Mouse (Mus musculus): ENCODE data around the gene Zfp316. TPM values are rescaled to one million over a fixed set of nuclear protein-coding genes. Genes with fewer than 3 reads are reported as not detected.

Gene Zfp316
- polyA plus RNA-seq, 1 experiment from 2014 or later = 3.6 TPM

- Histone ChIP-seq H3K4me3 (no peak overlapping the region), H3K9ac (0 out of 2 replicates have a peak overlapping the region, but pooled peaks have one; percentile 10), H3K9me3 (no peaks in the 10 kb centered on the region), H3K4me2 (no peak overlapping the region), H3K27me3 (peaks cover 26% of the 10 kb centered on the region), H3K27ac (no peak overlapping the region), H3K4me1 (peaks cover 7% of the 10 kb centered on the region), H3K36me3 (no peaks in the 10 kb centered on the region)
- 51% methylated on average over 5 of the region's 5 CpGs for WGBS
- ATAC-seq (ENCODE audit: insufficient number of reproducible peaks, low FRiP score, low TSS enrichment, low read depth) = no peak
Observed at GRCm38 (mm10) chr5:143275761-143276160, 5.9 kb upstream of the Zfp316 start.

- peaks cover 26% of the 10 kb centered on the region for H3K4me1 ChIP-seq
- H3K36me3 ChIP-seq = no peaks in the 10 kb centered on the region
Observed at GRCm38 (mm10) chr5:143272540-143273330, 2.9 kb upstream of the Zfp316 start.

DNA sequence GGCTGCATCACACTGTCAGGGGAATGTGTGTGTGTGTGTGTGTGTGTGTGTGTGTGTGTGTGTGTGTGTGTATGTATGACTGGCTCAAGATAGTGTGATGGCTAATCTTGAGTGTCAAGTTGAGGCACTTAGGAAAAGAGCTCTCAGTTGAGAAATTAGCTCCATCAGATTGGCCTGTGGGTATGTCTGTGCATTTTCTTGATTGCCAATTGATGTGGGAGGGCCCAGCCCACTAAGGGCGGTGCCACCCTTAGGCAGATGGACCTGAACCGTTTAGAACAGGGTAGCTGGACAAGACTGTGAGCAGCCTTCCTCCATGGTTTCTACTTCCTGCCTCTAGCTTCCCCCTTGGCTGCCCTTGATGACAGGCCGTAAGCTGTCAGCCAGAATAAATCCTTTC, 2.3 kb upstream of the Zfp316 start:
- WGBS = 61% methylated on average over 3 of the region's 3 CpGs
- no peak for ATAC-seq (ENCODE audit: insufficient number of reproducible peaks, low FRiP score, low TSS enrichment, low read depth)

More at GRCm38 (mm10) chr5:143272540-143273330, 2.9 kb upstream of the Zfp316 start:
- no peak for ATAC-seq (ENCODE audit: insufficient number of reproducible peaks, low FRiP score, low TSS enrichment, low read depth)
- 83% methylated on average over 16 of the region's 16 CpGs for WGBS
- no peak overlapping the region for H3K27ac ChIP-seq
- no peaks in the 10 kb centered on the region for H3K9me3 ChIP-seq
- H3K4me2 ChIP-seq = no peak overlapping the region
- 0 out of 2 replicates have a peak, but pooled peaks cover 12% of the 10 kb centered on the region for H3K27me3 ChIP-seq
- no peak overlapping the region for H3K4me3 ChIP-seq
- no peak overlapping the region for H3K9ac ChIP-seq

GRCm38 (mm10) chr5:143271642-143272041, 1.8 kb upstream of the Zfp316 start:
- ATAC-seq (ENCODE audit: insufficient number of reproducible peaks, low FRiP score, low TSS enrichment, low read depth) = no peak
- Histone ChIP-seq H3K36me3 (no peaks in the 10 kb centered on the region), H3K4me1 (peaks cover 26% of the 10 kb centered on the region), H3K27me3 (0 out of 2 replicates have a peak, but pooled peaks cover 8% of the 10 kb centered on the region), H3K9ac (no peak overlapping the region), H3K27ac (no peak overlapping the region), H3K4me3 (no peak overlapping the region), H3K4me2 (no peak overlapping the region), H3K9me3 (no peaks in the 10 kb centered on the region)
- 82% methylated on average over 6 of the region's 6 CpGs for WGBS

More for the DNA sequence above, 2.3 kb upstream of the Zfp316 start:
- H3K4me3 ChIP-seq = no peak overlapping the region
- no peaks in the 10 kb centered on the region for H3K9me3 ChIP-seq
- H3K4me1 ChIP-seq = peaks cover 26% of the 10 kb centered on the region
- no peak overlapping the region for H3K4me2 ChIP-seq
- H3K9ac ChIP-seq = no peak overlapping the region
- H3K27me3 ChIP-seq = 0 out of 2 replicates have a peak, but pooled peaks cover 8% of the 10 kb centered on the region
- no peaks in the 10 kb centered on the region for H3K36me3 ChIP-seq
- no peak overlapping the region for H3K27ac ChIP-seq

GRCm38 (mm10) chr5:143270151-143270519, 313 bp upstream of the Zfp316 start:
- 4% methylated on average over 12 of the region's 12 CpGs for WGBS
- ATAC-seq (ENCODE audit: insufficient number of reproducible peaks, low FRiP score, low TSS enrichment, low read depth) = no peak
- no peaks in the 10 kb centered on the region for H3K9me3 ChIP-seq
- no peaks in the 10 kb centered on the region for H3K36me3 ChIP-seq
- peak overlapping the region; percentile 89 for H3K4me2 ChIP-seq
- peaks cover 26% of the 10 kb centered on the region for H3K4me1 ChIP-seq
- peak overlapping the region; percentile 77 for H3K9ac ChIP-seq
- no peak overlapping the region; the same call in 1 of the 2 replicates for H3K27ac ChIP-seq
- peak overlapping the region; percentile 62 for H3K4me3 ChIP-seq
- no peaks in the 10 kb centered on the region for H3K27me3 ChIP-seq

- peaks cover 8% of the 10 kb centered on the region for H3K36me3 ChIP-seq
- 29% methylated on average over 8 of the region's 8 CpGs for WGBS
- peak overlapping the region; percentile 89 for H3K4me2 ChIP-seq
- no peaks in the 10 kb centered on the region for H3K27me3 ChIP-seq
- H3K4me1 ChIP-seq = peaks cover 26% of the 10 kb centered on the region
- H3K9me3 ChIP-seq = no peaks in the 10 kb centered on the region
- peak overlapping the region; percentile 62 for H3K4me3 ChIP-seq
- ATAC-seq (ENCODE audit: insufficient number of reproducible peaks, low FRiP score, low TSS enrichment, low read depth) = no peak
- peak overlapping the region; percentile 38; the same call in 1 of the 2 replicates for H3K27ac ChIP-seq
- H3K9ac ChIP-seq = peak overlapping the region; percentile 77
Observed at GRCm38 (mm10) chr5:143268985-143269362, 848 bp downstream of the Zfp316 start.

- Histone ChIP-seq H3K9ac (no peak overlapping the region), H3K9me3 (no peaks in the 10 kb centered on the region), H3K4me2 (no peak overlapping the region), H3K4me3 (no peak overlapping the region), H3K4me1 (peaks cover 26% of the 10 kb centered on the region), H3K27me3 (no peaks in the 10 kb centered on the region), H3K36me3 (peaks cover 30% of the 10 kb centered on the region), H3K27ac (no peak overlapping the region)
- WGBS = 87% methylated on average over 6 of the region's 6 CpGs
- no peak for ATAC-seq (ENCODE audit: insufficient number of reproducible peaks, low FRiP score, low TSS enrichment, low read depth)
Observed at GRCm38 (mm10) chr5:143266794-143267193, 3.0 kb downstream of the Zfp316 start.

DNA sequence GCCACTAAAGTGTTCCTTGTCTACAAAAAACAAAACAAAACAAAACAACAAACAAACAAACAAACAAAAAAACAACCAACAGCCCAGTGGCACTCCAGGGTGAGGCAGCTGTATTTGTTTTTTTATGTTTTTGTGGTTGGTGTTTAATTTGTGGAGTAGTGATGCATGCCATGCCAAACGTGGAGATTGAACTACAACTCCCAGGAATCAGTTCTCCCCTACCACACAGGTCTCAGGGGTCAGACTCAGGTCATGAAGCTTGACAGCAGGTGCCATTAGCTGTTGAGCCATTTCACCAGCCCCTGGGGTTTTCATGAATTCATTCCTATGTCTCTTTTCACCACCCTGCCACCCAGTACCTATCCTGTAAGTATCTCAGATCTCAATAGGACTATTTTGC, 4.4 kb downstream of the Zfp316 start:
- no peak for ATAC-seq (ENCODE audit: insufficient number of reproducible peaks, low FRiP score, low TSS enrichment, low read depth)
- Histone ChIP-seq H3K4me1 (peaks cover 16% of the 10 kb centered on the region), H3K27me3 (no peaks in the 10 kb centered on the region), H3K4me3 (no peak overlapping the region), H3K9ac (no peak overlapping the region), H3K9me3 (no peaks in the 10 kb centered on the region), H3K27ac (no peak overlapping the region), H3K4me2 (no peak overlapping the region), H3K36me3 (peaks cover 42% of the 10 kb centered on the region)
- 61% methylated on average over 1 of the region's 1 CpGs for WGBS

DNA sequence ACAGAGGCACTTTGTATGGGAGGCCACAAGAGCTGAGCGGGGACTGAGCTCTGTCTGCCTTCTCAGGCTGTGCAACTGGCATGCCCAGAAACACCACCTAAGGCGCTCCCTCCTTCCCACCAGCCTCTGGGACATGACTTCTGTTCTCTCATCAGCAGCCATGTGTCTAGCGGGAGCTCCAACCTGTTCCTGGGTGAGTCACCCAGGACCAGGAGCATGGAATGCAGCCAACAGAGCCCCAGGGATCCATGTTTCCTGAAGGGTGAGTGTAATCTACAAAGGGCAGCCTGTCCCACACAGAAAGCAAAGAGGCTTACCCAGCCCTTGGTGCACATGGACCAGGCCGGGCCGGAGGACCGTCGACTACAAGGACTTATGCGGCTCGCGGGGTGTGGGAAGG, 5.1 kb downstream of the Zfp316 start:
- WGBS = 92% methylated on average over 10 of the region's 10 CpGs
- H3K4me3 ChIP-seq = no peak overlapping the region
- H3K9ac ChIP-seq = no peak overlapping the region
- no peak for ATAC-seq (ENCODE audit: insufficient number of reproducible peaks, low FRiP score, low TSS enrichment, low read depth)
- peaks cover 49% of the 10 kb centered on the region for H3K36me3 ChIP-seq
- H3K27me3 ChIP-seq = no peaks in the 10 kb centered on the region
- no peak overlapping the region for H3K4me2 ChIP-seq
- no peaks in the 10 kb centered on the region for H3K9me3 ChIP-seq
- peaks cover 12% of the 10 kb centered on the region for H3K4me1 ChIP-seq
- H3K27ac ChIP-seq = no peak overlapping the region

DNA sequence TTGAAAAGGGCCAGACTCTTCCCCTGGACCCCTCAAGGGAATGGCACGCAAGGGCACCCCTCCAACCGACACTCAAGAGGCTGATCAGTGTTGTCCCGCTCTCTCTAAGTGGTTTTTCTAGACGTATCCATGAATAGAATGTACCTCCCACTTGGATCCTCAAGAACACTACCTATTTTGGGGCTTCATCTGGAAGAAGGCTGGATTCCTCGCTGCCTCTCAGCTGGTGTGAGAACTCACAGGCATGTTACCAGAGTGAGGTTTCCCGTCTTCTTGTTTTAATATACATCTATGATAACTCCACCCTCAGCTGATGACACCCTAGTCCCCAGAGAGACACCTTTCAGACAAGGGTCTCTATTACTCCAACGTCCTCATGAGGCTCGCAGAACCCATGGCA, 8.2 kb downstream of the Zfp316 start:
- ATAC-seq (ENCODE audit: insufficient number of reproducible peaks, low FRiP score, low TSS enrichment, low read depth) = no peak
- H3K27ac ChIP-seq = no peak overlapping the region
- no peak overlapping the region for H3K4me2 ChIP-seq
- WGBS = 90% methylated on average over 8 of the region's 8 CpGs
- H3K4me3 ChIP-seq = no peak overlapping the region
- H3K36me3 ChIP-seq = peaks cover 57% of the 10 kb centered on the region
- no peaks in the 10 kb centered on the region for H3K9me3 ChIP-seq
- H3K27me3 ChIP-seq = peaks cover 19% of the 10 kb centered on the region
- H3K9ac ChIP-seq = no peak overlapping the region
- no peaks in the 10 kb centered on the region for H3K4me1 ChIP-seq

DNA sequence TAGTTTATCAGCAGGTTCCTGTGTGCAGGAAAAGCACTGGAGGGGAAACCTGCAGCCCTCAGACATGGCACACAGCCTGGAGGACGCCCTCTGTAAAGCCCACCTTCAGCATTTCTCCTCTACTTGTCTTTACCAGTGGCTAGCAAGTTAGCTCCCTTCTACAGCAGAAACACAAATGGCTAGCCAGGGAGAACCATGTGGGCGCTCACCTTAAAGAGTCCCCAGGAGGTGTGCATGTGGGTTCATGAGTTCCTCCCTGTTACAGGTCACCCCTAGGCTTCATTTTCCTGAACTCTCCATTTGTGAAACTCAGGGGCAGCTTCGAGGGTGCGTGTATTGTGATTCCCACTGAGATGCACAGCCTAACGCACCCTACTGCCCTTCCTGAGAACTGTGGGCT, 14.0 kb downstream of the Zfp316 start:
- H3K27ac ChIP-seq = no peak overlapping the region
- peaks cover 56% of the 10 kb centered on the region for H3K36me3 ChIP-seq
- peaks cover 78% of the 10 kb centered on the region for H3K27me3 ChIP-seq
- no peaks in the 10 kb centered on the region for H3K9me3 ChIP-seq
- no peak overlapping the region for H3K4me2 ChIP-seq
- no peak overlapping the region for H3K9ac ChIP-seq
- no peak for ATAC-seq (ENCODE audit: insufficient number of reproducible peaks, low FRiP score, low TSS enrichment, low read depth)
- 90% methylated on average over 5 of the region's 5 CpGs for whole genome bisulfite sequencing
- no peak overlapping the region for H3K4me3 ChIP-seq
- H3K4me1 ChIP-seq = peaks cover 21% of the 10 kb centered on the region

GRCm38 (mm10) chr5:143255131-143255519, 14.7 kb downstream of the Zfp316 start:
- Histone ChIP-seq H3K9ac (no peak overlapping the region), H3K4me1 (peaks cover 21% of the 10 kb centered on the region), H3K9me3 (no peaks in the 10 kb centered on the region), H3K36me3 (peaks cover 49% of the 10 kb centered on the region), H3K27me3 (peaks cover 78% of the 10 kb centered on the region), H3K27ac (no peak overlapping the region), H3K4me3 (no peak overlapping the region), H3K4me2 (no peak overlapping the region)
- no peak for ATAC-seq (ENCODE audit: insufficient number of reproducible peaks, low FRiP score, low TSS enrichment, low read depth)
- WGBS = 37% methylated on average over 24 of the region's 24 CpGs
